Mouse (Mus musculus) embryonic facial prominence, embryonic 12.5 days (tissue): ENCODE results near the gene Yae1d1. TPM values are rescaled to one million over a fixed set of nuclear protein-coding genes. Genes with fewer than 3 reads are reported as not detected.

Experiments used
- ATAC-seq: fragments of 200-750 bp; cut with Nextera tagmentation; 2 replicates; pipeline ENCODE4 v1.8.0; 2017; ENCODE audit not compliant: insufficient number of reproducible peaks, insufficient read depth, low FRiP score, low TSS enrichment
- H3K27ac ChIP-seq: fragments of 300-500 bp; sonication (generic); 2 replicates; pipeline ENCODE4 v1.5.1; 2016; ENCODE audit warnings: mild to moderate bottlenecking
- H3K27me3 ChIP-seq: fragments of 300-500 bp; sonication (generic); 2 replicates; pipeline ENCODE4 v1.6.1; 2016; ENCODE audit warnings: mild to moderate bottlenecking, moderate library complexity
- H3K36me3 ChIP-seq: fragments of 300-500 bp; sonication (generic); 2 replicates; pipeline ENCODE4 v1.6.1; 2016; ENCODE audit warnings: mild to moderate bottlenecking
- H3K4me1 ChIP-seq: fragments of 300-500 bp; sonication (generic); 2 replicates; pipeline ENCODE4 v1.6.1; 2016
- H3K4me2 ChIP-seq: fragments of 300-500 bp; sonication (generic); replicated peaks from 2 replicates; pipeline ENCODE4 v1.6.1; 2016; ENCODE audit warnings: mild to moderate bottlenecking, moderate library complexity
- H3K4me3 ChIP-seq: fragments of 300-500 bp; sonication (generic); 2 replicates; pipeline ENCODE4 v1.5.1; 2016; ENCODE audit warnings: mild to moderate bottlenecking
- H3K9ac ChIP-seq: fragments of 300-500 bp; sonication (generic); 2 replicates; pipeline ENCODE4 v1.6.1; 2016; ENCODE audit warnings: mild to moderate bottlenecking, moderate library complexity
- H3K9me3 ChIP-seq: fragments of 300-500 bp; sonication (generic); 2 replicates; pipeline ENCODE4 v1.6.1; 2016; ENCODE audit warnings: mild to moderate bottlenecking, moderate library complexity
- WGBS: fragments of 180-500 bp; shearing (Covaris S2); methylation state at CpG from one replicate; pipeline ENCODE4 v1.1.7; 2016; 5-methylcytosine and 5-hydroxymethylcytosine counted together
- polyA plus RNA-seq: library from polyadenylated mRNA; unstranded; fragments of >200 nt; fragmentation: Nextera tagmentation; extraction: Ambion mirVana; gene quantifications from 2 replicates; pipeline ENCODE4 v1.2.1, GENCODE M21; 2016

Yae1d1 gene
- 82.4 and 83.4 TPM in 2 replicates for polyA plus RNA-seq

DNA sequence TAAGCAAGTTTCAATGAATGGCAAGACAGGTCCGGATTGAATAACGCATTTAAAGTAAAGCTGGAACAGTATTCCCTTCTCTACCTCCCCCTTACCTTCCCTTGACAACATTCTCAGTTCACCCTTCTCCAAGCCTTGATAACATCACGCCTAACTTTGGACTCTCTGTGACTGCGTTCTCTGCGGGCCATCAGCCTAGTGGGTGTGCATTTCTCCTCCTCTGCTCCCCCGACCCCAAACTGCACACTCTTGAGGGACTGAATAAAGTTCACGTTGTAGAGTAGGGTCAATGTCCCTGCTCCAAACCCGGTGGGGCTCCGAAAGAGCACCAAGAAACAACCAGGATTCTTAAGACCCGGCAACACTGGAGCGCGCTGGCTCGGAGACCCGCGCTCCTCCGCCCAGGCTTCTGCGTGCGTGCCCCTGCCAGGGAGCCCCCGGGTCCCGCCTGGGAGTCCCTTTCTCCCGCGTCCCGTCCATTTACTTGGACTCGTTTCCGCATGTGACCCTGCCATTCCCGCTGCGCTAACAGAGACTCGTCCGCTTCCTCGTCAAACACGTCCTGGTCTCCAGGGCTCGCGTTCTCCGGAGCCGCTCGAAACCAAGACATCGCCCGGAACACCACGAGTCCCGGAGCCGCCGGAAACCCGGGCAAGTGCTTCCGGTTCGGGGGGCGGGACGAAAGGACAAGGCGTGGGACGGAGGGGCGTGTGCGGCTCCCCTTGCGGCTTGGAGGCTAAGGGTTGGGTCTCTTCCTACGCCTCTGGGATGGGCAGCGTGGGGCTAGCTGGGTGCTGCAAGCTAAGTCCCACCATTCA, at the start of gene Yae1d1:
Gene Yae1d1, minus strand, starts transcription at position 653 of the 818 bp plus-strand sequence.
- Histone ChIP-seq H3K27me3 (no peaks in the 10 kb centered on the region), H3K36me3 (no peaks in the 10 kb centered on the region), H3K4me1 (0 out of 2 replicates have a peak, but pooled peaks cover 7% of the 10 kb centered on the region), H3K9ac (peak within 1 kb of the TSS; percentile 74), H3K4me3 (peak within 1 kb of the TSS; percentile 79), H3K9me3 (no peaks in the 10 kb centered on the region), H3K27ac (peak within 1 kb of the TSS; percentile 85), H3K4me2 (peak within 1 kb of the TSS; percentile 82)
- under 1% methylated on average over 54 of the region's 54 CpGs for WGBS
- ATAC-seq, result peak; percentile 93

GRCm38 (mm10) chr13:18038814-18039213, 45.7 kb upstream of the Yae1d1 start:
- ATAC-seq, result no peak
- H3K4me1 ChIP-seq, result no peaks in the 10 kb centered on the region
- H3K36me3 ChIP-seq, result no peaks in the 10 kb centered on the region
- H3K4me2 ChIP-seq, result no peak overlapping the region
- H3K9ac ChIP-seq, result no peak overlapping the region
- H3K27me3 ChIP-seq, result no peaks in the 10 kb centered on the region
- WGBS, result 75% methylated on average over 2 of the region's 2 CpGs
- H3K9me3 ChIP-seq, result no peaks in the 10 kb centered on the region
- no peak overlapping the region for H3K4me3 ChIP-seq
- no peak overlapping the region for H3K27ac ChIP-seq

DNA sequence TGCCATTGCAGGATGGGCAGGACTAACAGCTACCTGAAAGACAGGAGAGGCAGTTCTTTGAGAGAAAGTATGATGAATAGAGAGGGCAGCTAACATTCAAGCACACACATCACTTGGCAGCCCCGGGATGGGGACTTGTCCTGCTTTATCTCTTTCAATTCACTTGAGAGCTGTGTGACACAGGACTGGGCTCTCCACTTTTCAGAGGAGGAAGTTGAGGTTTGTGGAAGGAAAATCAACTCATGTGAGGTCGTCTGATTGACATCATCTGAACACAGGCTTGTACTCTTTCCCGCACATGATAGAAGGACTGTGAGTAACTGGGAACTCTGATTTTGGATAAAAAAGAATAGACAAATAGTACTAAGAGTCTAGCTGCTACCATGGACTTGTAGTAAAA, 23.5 kb upstream of the Yae1d1 start:
- no peak for ATAC-seq
- H3K9me3 ChIP-seq, result no peaks in the 10 kb centered on the region
- H3K9ac ChIP-seq, result no peak overlapping the region
- WGBS, result 63% methylated on average over 3 of the region's 3 CpGs
- H3K36me3 ChIP-seq, result no peaks in the 10 kb centered on the region
- no peak overlapping the region for H3K27ac ChIP-seq
- H3K27me3 ChIP-seq, result no peaks in the 10 kb centered on the region
- H3K4me1 ChIP-seq, result no peaks in the 10 kb centered on the region
- no peak overlapping the region for H3K4me2 ChIP-seq
- H3K4me3 ChIP-seq, result no peak overlapping the region

GRCm38 (mm10) chr13:18013205-18013604, 20.1 kb upstream of the Yae1d1 start:
- no peak for ATAC-seq
- no peaks in the 10 kb centered on the region for H3K27me3 ChIP-seq
- H3K36me3 ChIP-seq, result no peaks in the 10 kb centered on the region
- H3K9me3 ChIP-seq, result no peaks in the 10 kb centered on the region
- 83% methylated on average over 6 of the region's 6 CpGs for whole genome bisulfite sequencing
- no peaks in the 10 kb centered on the region for H3K4me1 ChIP-seq
- no peak overlapping the region for H3K27ac ChIP-seq
- H3K4me3 ChIP-seq, result no peak overlapping the region
- no peak overlapping the region for H3K4me2 ChIP-seq
- no peak overlapping the region for H3K9ac ChIP-seq

- 70% methylated on average over 4 of the region's 4 CpGs for WGBS
- Histone ChIP-seq H3K27me3 (no peaks in the 10 kb centered on the region), H3K4me2 (no peak overlapping the region), H3K4me3 (no peak overlapping the region), H3K9ac (no peak overlapping the region), H3K4me1 (no peaks in the 10 kb centered on the region), H3K9me3 (no peaks in the 10 kb centered on the region), H3K27ac (no peak overlapping the region), H3K36me3 (no peaks in the 10 kb centered on the region)
- ATAC-seq, result no peak
Observed at GRCm38 (mm10) chr13:18011055-18011454, 17.9 kb upstream of the Yae1d1 start.

DNA sequence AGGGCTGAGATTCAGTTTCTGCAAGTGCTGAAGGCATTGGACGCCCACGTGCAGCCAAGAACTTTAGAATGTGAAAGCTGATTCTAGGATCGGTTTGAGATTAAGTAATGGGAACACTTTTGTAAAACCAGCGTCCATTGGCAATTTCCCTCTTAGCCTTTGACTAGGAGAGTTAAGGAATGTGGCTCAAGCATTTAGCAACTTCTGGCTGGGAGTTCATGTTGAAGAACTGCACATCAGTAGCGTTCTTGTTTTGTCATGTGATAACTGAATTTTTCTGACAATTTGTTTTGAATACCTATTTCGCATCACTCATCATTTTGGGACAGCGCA, 332 bp upstream of the Yae1d1 start:
- Histone ChIP-seq H3K36me3 (no peaks in the 10 kb centered on the region), H3K9me3 (no peaks in the 10 kb centered on the region), H3K4me3 (peak overlapping the region; percentile 79), H3K27ac (peak overlapping the region; percentile 85; the same call in 1 of the 2 replicates), H3K4me2 (peak overlapping the region; percentile 82), H3K4me1 (0 out of 2 replicates have a peak, but pooled peaks cover 7% of the 10 kb centered on the region), H3K27me3 (no peaks in the 10 kb centered on the region), H3K9ac (peak overlapping the region; percentile 74; the same call in 1 of the 2 replicates)
- no peak for ATAC-seq
- 36% methylated on average over 7 of the region's 7 CpGs for WGBS

GRCm38 (mm10) chr13:17992009-17992408, 1.1 kb downstream of the Yae1d1 start:
- ATAC-seq, result no peak
- Histone ChIP-seq H3K27ac (no peak overlapping the region), H3K4me3 (peak overlapping the region; percentile 79), H3K36me3 (peaks cover 4% of the 10 kb centered on the region; the same call in 1 of the 2 replicates), H3K9ac (peak overlapping the region; percentile 74; the same call in 1 of the 2 replicates), H3K9me3 (no peaks in the 10 kb centered on the region), H3K4me2 (peak overlapping the region; percentile 82), H3K27me3 (no peaks in the 10 kb centered on the region), H3K4me1 (0 out of 2 replicates have a peak, but pooled peaks cover 7% of the 10 kb centered on the region)
- 72% methylated on average over 4 of the region's 4 CpGs for whole genome bisulfite sequencing

- Histone ChIP-seq H3K4me3 (no peak overlapping the region), H3K9ac (no peak overlapping the region), H3K4me2 (no peak overlapping the region), H3K36me3 (peaks cover 40% of the 10 kb centered on the region), H3K9me3 (no peaks in the 10 kb centered on the region), H3K27me3 (no peaks in the 10 kb centered on the region), H3K27ac (no peak overlapping the region), H3K4me1 (no peaks in the 10 kb centered on the region)
- no peak for ATAC-seq
- 52% methylated on average over 4 of the region's 4 CpGs for WGBS
Observed at GRCm38 (mm10) chr13:17983194-17983593, 10.0 kb downstream of the Yae1d1 start.

DNA sequence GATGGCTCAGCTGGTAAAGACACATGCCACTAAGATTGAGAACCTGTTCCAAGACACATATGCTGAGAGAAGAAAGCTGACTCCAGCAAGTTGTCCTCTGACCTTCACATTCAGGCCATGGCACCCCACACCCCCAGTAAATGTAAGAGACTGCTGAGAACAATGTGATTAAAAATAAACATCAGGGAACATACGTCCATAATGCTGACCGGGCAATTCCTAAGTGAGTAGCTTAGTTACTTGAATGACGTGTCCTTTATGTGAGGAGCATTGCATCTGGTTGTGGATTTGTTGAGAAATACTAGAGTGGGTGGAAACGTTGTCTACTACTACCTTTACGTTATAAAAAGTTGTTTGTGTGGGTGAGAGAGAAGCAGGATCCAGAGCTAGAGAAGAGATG, 10.5 kb downstream of the Yae1d1 start:
- WGBS, result 90% methylated on average over 5 of the region's 5 CpGs
- Histone ChIP-seq H3K4me3 (no peak overlapping the region), H3K9ac (no peak overlapping the region), H3K27me3 (no peaks in the 10 kb centered on the region), H3K9me3 (no peaks in the 10 kb centered on the region), H3K36me3 (peaks cover 40% of the 10 kb centered on the region), H3K4me1 (no peaks in the 10 kb centered on the region), H3K27ac (no peak overlapping the region), H3K4me2 (no peak overlapping the region)
- no peak for ATAC-seq

DNA sequence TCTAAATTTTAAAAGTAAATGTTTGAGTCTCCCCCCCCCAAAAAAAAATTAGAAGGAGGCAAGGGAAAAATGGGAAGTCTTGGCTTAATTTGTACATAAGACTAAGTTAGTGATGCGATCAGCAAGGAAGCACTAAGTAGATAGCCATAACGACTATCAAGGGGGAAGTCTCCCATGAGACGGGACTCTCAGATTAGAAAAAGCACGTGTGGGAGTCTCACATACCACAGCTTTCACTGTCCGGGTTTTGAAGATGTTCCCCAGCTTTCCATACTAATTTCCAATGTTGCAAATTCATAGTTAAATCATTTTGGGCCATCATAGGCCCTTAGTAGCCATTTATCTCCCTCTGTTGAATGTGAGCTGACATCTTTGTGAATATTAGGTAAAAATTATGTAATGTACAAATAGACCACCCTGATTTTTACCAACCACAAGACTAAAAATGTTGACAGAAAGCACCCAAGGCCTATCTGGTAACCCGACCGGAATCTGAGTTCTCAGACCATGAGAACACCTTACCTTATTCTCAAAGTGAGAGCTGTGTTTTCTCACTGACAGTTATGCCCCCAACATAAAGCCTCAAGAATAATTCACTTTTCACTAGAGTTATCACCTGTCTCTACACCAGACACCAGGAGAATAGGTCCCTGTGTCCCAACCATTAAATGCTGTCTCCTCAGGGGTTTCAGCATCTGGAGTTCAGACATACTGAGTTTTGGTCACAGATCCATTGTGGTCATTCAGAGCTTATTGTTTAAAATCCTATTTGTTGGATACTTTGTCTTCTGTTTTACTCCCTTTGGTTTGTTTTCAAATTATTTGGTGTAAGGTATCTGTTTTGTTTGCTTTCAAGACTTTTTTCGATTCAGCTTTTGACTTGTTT, 16.1 kb downstream of the Yae1d1 start:
- no peak for ATAC-seq
- Histone ChIP-seq H3K36me3 (no peaks in the 10 kb centered on the region), H3K27me3 (no peaks in the 10 kb centered on the region), H3K4me1 (no peaks in the 10 kb centered on the region), H3K4me2 (no peak overlapping the region), H3K9me3 (no peaks in the 10 kb centered on the region), H3K9ac (no peak overlapping the region), H3K4me3 (no peak overlapping the region), H3K27ac (no peak overlapping the region)
- 73% methylated on average over 8 of the region's 8 CpGs for WGBS

DNA sequence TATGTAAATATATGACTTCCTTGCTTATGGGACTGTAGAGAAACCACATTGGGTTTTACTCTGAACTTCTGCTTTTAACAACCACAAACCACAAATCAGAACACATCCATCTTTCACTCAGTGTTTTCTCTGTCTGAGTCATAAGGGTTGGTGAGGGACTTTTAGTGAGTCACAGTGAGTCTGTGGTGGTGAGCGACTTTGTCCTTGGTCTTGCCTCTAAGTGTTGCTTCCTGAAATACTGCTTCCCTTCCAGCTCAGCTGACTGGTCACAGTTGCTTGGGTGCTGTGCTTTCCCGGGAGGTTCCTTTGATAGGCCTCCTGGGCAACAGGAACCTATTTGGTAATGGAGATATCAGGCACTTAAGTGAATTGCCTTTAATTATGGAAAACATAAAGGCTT, 17.3 kb downstream of the Yae1d1 start:
- no peak overlapping the region for H3K4me3 ChIP-seq
- H3K27me3 ChIP-seq, result no peaks in the 10 kb centered on the region
- 47% methylated on average over 2 of the region's 2 CpGs for WGBS
- no peak overlapping the region for H3K27ac ChIP-seq
- no peak for ATAC-seq
- H3K9ac ChIP-seq, result no peak overlapping the region
- no peaks in the 10 kb centered on the region for H3K36me3 ChIP-seq
- H3K4me2 ChIP-seq, result no peak overlapping the region
- no peaks in the 10 kb centered on the region for H3K4me1 ChIP-seq
- no peaks in the 10 kb centered on the region for H3K9me3 ChIP-seq
